Mouse (Mus musculus) heart, embryonic 14.5 days (tissue): ENCODE data around the gene Myrfl. TPM values are rescaled to one million over a fixed set of nuclear protein-coding genes. Genes with fewer than 3 reads are reported as not detected.

Source experiments
- ATAC-seq: fragments of 200-750 bp; cut with Nextera tagmentation; 2 replicates; pipeline ENCODE4 v1.8.0; 2017; ENCODE audit warnings: low read depth, moderate TSS enrichment; ENCODE audit not compliant: insufficient number of reproducible peaks, insufficient read depth, low FRiP score
- H3K27ac ChIP-seq, 2 experiments: fragments of 200-500 bp in 1 of 2; fragments of 300-500 bp in 1 of 2; sonication (generic) in 1 of 2; replicated peaks in 1 of 2; 2 replicates each; pipeline ENCODE4 v1.5.1; 2012 to 2014; ENCODE audit warnings: low read depth in 2 of 2, low read length in 2 of 2, control low read depth in 1 of 2, mild to moderate bottlenecking in 1 of 2, mixed read lengths in 1 of 2; ENCODE audit not compliant: control insufficient read depth in 1 of 2, insufficient read depth in 1 of 2
- H3K27me3 ChIP-seq: fragments of 300-500 bp; sonication (generic); 2 replicates; pipeline ENCODE4 v1.6.1; 2014; ENCODE audit warnings: mild to moderate bottlenecking, low read length, control low read depth; ENCODE audit not compliant: control insufficient read depth, insufficient read depth
- H3K36me3 ChIP-seq: fragments of 300-500 bp; sonication (generic); 2 replicates; pipeline ENCODE4 v1.6.1; 2014; ENCODE audit warnings: mild to moderate bottlenecking, control low read depth, low read length, mixed read lengths; ENCODE audit not compliant: control insufficient read depth, insufficient read depth
- H3K4me1 ChIP-seq, 2 experiments: fragments of 200-500 bp in 1 of 2; fragments of 300-500 bp in 1 of 2; sonication (generic) in 1 of 2; 2 replicates each; pipeline ENCODE4 v1.6.1; 2012 to 2014; ENCODE audit warnings: low read length in 2 of 2, control low read depth in 1 of 2, mixed read lengths in 1 of 2; ENCODE audit not compliant: control insufficient read depth in 2 of 2, insufficient read depth in 2 of 2
- H3K4me2 ChIP-seq: fragments of 300-500 bp; sonication (generic); 2 replicates; pipeline ENCODE4 v1.6.1; 2014; ENCODE audit warnings: mild to moderate bottlenecking, low read length
- H3K4me3 ChIP-seq, 2 experiments: fragments of 200-500 bp in 1 of 2; fragments of 300-500 bp in 1 of 2; sonication (generic) in 1 of 2; 2 replicates each; pipeline ENCODE4 v1.5.1; 2012 to 2014; ENCODE audit warnings: low read length in 2 of 2, mild to moderate bottlenecking in 2 of 2, control low read depth in 1 of 2, low read depth in 1 of 2, moderate library complexity in 1 of 2; ENCODE audit not compliant: control insufficient read depth in 1 of 2, insufficient read depth in 1 of 2
- H3K9ac ChIP-seq: fragments of 300-500 bp; sonication (generic); 2 replicates; pipeline ENCODE4 v1.6.1; 2014; ENCODE audit warnings: mild to moderate bottlenecking, low read length
- H3K9me3 ChIP-seq: fragments of 300-500 bp; sonication (generic); 2 replicates; pipeline ENCODE4 v1.6.1; 2016; ENCODE audit warnings: low read length, control low read depth; ENCODE audit not compliant: control insufficient read depth
- WGBS: fragments of 180-500 bp; shearing (Covaris S2); extraction: QIAGEN DNeasy Blood & Tissue Kit; methylation state at CpG from one replicate; pipeline ENCODE4 v1.1.7; 2014; 5-methylcytosine and 5-hydroxymethylcytosine counted together
- polyA plus RNA-seq: library from polyadenylated mRNA; unstranded; fragments of >200 nt; fragmentation: Nextera tagmentation; extraction: Ambion mirVana; gene quantifications from 2 replicates; pipeline ENCODE4 v1.2.1, GENCODE M21; 2014

Myrfl gene
- 0.26 and 0.34 TPM in 2 replicates for polyA plus RNA-seq

DNA sequence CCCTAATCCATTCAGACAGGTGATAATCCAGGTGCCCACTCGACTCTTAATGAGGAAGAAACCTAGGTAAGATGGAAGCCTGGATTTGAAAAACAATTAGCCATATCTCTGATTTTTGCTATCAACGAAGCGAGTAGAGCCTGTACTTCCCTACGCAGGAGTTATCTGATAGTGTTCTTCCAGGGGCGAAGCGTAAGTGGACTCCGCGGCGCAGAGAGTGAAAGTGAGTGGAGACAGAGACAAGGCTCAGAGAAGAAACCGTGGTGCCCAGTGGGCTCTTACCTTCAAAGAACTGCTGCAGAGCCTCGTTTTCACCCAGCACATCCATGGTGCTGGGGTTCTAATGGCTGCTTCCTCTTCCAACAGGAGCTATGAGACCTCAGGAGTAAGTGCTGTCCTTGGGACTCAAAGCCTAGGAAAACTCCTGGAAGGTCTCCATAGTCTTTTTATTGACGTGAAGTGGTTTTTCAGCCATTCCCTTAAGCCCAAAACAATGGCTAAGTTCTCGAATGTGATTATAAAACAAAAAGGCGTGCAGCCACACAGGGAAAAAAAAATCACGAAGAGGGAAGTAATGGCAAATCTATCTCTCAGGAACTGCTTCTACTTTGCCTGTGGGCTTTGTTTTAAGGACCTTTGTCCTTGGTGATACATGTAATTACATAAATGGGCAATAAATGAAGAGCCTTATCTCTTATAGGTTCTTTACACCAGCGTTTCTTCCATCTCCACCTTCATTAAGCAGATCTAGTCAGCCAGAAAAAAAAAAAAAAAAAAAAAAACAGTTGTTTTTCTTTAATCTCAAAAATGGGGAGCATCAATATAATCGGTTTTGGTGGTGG, at the start of gene Myrfl:
TSS of gene Myrfl (minus strand) at position 584 of the 842 bp plus-strand sequence.
- no peak within 1 kb of the TSS for H3K27ac ChIP-seq
- no peaks in the 10 kb centered on the region for H3K36me3 ChIP-seq
- no peak for ATAC-seq
- no peak within 1 kb of the TSS for H3K4me2 ChIP-seq
- no peaks in the 10 kb centered on the region for H3K9me3 ChIP-seq
- no peaks in the 10 kb centered on the region for H3K4me1 ChIP-seq
- H3K9ac ChIP-seq, result no peak within 1 kb of the TSS
- WGBS, result 62% methylated on average over 17 of the region's 17 CpGs
- H3K27me3 ChIP-seq, result no peaks in the 10 kb centered on the region
- no peak within 1 kb of the TSS for H3K4me3 ChIP-seq

DNA sequence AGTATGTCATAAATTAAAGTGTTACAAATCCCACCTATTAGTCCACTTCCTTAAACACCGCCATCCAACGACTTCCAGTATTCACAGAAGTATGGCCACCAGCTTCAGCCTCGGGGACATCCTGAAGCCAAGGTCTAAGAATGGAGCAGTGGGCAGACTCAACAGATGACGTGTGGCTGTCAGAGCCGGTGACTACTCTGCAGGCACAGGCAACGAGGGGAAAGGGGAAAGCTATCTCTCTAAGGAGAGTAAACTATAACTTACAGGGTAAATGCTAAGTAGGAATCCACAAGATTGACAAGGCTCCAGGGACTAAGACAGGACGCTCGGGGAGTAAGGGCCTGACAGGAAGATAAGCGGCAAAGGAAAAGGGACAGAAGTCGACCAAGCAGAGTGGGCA, 48.2 kb upstream of the Myrfl start:
- Histone ChIP-seq H3K4me3 (peak overlapping the region; percentile 6 to 13; a peak in 2 of 4 replicates), H3K9ac (peak overlapping the region; percentile 62; the same call in 1 of the 2 replicates), H3K27me3 (no peaks in the 10 kb centered on the region), H3K4me1 (peaks cover 16 to 36% of the 10 kb centered on the region in 2 experiments), H3K9me3 (0 out of 2 replicates have a peak, but pooled peaks cover 7% of the 10 kb centered on the region), H3K36me3 (peaks cover 9% of the 10 kb centered on the region), H3K27ac (peak overlapping the region; percentile 90 to 95), H3K4me2 (peak overlapping the region; percentile 50)
- 16% methylated on average over 10 of the region's 10 CpGs for WGBS
- no peak; the same call in 1 of the 2 replicates for ATAC-seq

DNA sequence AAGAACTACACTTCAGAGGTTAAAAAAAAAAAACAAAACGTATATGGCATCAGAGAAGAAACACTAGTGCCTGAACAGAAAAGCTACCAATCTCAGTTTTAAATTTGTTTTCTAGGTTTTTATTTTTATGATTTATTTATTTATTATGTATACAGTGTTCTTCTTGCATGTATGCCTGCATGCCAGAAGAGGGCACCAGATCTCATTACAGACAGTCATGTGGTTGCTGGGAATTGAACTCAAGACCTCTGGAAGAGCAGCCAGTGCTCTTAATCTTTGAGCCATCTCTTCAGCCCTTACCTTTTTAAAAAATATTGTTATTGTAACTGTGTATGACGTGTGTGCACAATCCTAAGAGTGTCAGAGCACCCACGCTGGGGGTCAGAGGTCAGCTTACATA, 47.4 kb upstream of the Myrfl start:
- Histone ChIP-seq H3K27ac (peak overlapping the region in 1 of 2 experiments; percentile 90; a peak in 2 of 4 replicates), H3K4me1 (peaks cover 16 to 36% of the 10 kb centered on the region in 2 experiments)
- ATAC-seq, result no peak

DNA sequence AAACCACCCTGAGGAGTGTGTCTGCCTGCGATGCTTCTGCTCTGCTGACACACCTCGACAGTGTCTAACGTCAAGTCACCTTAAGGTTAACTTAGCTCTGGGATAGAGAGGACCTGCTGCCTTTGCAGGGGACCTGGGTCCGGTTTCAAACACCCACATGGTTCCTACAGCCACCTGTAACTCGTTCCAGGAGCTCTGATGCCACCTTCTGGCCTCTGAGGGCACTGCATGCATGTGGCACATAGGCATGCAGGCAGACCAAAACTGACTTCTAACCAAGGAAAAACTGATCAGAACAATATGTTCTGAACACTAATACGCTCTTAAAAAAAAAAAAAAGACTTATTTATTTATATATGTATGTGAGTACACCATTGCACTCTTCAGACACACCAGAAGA, 46.3 kb upstream of the Myrfl start:
- Histone ChIP-seq H3K9ac (no peak overlapping the region), H3K27me3 (no peaks in the 10 kb centered on the region), H3K4me1 (peaks cover 14 to 28% of the 10 kb centered on the region in 2 experiments), H3K4me3 (no peak overlapping the region), H3K27ac (no peak overlapping the region), H3K9me3 (0 out of 2 replicates have a peak, but pooled peaks cover 7% of the 10 kb centered on the region), H3K36me3 (peaks cover 23% of the 10 kb centered on the region), H3K4me2 (no peak overlapping the region)
- WGBS, result 91% methylated on average over 6 of the region's 6 CpGs
- ATAC-seq, result no peak

More for the DNA sequence above, 47.4 kb upstream of the Myrfl start:
- 91% methylated on average over 3 of the region's 3 CpGs for WGBS
- H3K36me3 ChIP-seq, result peaks cover 12% of the 10 kb centered on the region
- no peak overlapping the region for H3K4me3 ChIP-seq
- H3K4me2 ChIP-seq, result no peak overlapping the region
- H3K9ac ChIP-seq, result no peak overlapping the region
- 0 out of 2 replicates have a peak, but pooled peaks cover 7% of the 10 kb centered on the region for H3K9me3 ChIP-seq
- no peaks in the 10 kb centered on the region for H3K27me3 ChIP-seq

DNA sequence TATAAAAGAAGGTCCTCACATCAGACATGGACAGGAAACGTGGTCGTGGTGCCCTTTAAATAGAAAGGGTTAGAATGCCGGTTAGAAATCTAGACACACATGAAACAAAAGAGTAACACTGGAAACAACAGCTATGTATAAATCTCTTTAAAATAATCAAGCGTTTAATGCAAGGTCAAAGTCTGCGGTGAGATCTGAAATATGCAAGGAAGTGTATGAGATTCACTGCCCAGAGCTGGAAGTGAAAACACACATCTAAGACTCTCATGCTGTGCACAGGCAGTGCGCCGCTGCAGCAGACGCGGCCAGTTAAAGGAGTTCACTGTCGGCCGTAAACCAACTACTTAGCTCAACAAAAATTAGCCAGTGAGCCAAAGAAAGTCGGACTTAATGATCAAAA, 38.3 kb upstream of the Myrfl start:
- no peaks in the 10 kb centered on the region for H3K9me3 ChIP-seq
- H3K27ac ChIP-seq, result no peak overlapping the region
- peaks cover 75% of the 10 kb centered on the region for H3K36me3 ChIP-seq
- no peak overlapping the region for H3K4me3 ChIP-seq
- peaks cover 2 to 3% of the 10 kb centered on the region in 2 experiments; a peak in 1 of 4 replicates for H3K4me1 ChIP-seq
- no peak overlapping the region for H3K4me2 ChIP-seq
- 87% methylated on average over 12 of the region's 12 CpGs for WGBS
- H3K9ac ChIP-seq, result no peak overlapping the region
- H3K27me3 ChIP-seq, result no peaks in the 10 kb centered on the region
- ATAC-seq, result no peak

DNA sequence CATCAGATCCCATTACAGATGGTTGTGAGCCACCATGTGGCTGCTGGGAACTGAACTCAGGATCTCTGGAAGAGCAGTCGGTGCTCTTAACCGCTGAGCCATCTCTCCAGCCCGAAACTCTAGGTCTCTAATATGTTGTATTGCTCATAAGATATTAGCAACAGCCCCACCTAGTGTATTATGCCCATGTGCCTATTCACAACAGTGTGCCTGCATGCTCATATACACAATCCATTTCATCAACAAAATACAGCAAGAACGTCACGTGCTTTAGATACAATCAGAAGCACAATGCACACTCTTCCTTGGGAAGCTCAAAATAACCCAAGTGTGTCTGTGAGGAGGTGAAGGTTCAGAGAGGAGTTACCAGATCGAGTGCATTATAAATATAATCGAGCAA, 37.1 kb upstream of the Myrfl start:
- Histone ChIP-seq H3K9ac (no peak overlapping the region), H3K27me3 (no peaks in the 10 kb centered on the region), H3K4me3 (no peak overlapping the region), H3K36me3 (peaks cover 75% of the 10 kb centered on the region), H3K4me1 (peaks cover 2 to 3% of the 10 kb centered on the region in 2 experiments; a peak in 1 of 4 replicates), H3K4me2 (no peak overlapping the region), H3K27ac (no peak overlapping the region), H3K9me3 (no peaks in the 10 kb centered on the region)
- 90% methylated on average over 7 of the region's 7 CpGs for WGBS
- no peak for ATAC-seq

DNA sequence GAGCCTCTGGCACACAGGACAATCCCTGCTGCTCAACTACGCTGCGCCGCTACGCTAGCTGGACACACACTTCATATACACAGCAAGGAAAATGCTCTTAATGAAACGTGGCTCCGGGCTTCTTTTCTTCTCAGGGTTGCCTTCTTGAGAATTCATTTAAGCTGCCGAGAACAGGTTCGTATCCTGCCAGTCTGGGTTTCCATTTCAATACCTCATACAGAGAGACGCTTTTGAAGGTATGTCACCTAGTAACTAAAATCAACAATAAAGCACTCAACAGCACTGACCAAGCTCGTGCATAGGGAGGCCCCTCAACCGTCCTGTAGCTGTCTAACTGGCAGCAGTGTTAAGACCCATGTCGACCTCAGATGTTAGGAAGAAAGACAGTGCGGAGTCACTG, 35.7 kb upstream of the Myrfl start:
- ATAC-seq, result no peak
- Histone ChIP-seq H3K27me3 (no peaks in the 10 kb centered on the region), H3K9ac (no peak overlapping the region), H3K36me3 (peaks cover 72% of the 10 kb centered on the region), H3K4me1 (peaks cover 2 to 3% of the 10 kb centered on the region in 2 experiments; a peak in 1 of 4 replicates), H3K4me2 (no peak overlapping the region), H3K9me3 (no peaks in the 10 kb centered on the region), H3K4me3 (no peak overlapping the region), H3K27ac (no peak overlapping the region)
- WGBS, result 86% methylated on average over 13 of the region's 13 CpGs
